Mouse (Mus musculus) gastrocnemius, postnatal 25 days (tissue): ENCODE results near the gene Mlst8. TPM values are rescaled to one million over a fixed set of nuclear protein-coding genes. Genes with fewer than 3 reads are reported as not detected.
A peak's percentile ranks its signal among the peaks of the same experiment; 100 is the strongest.
"Not testable (repeated sequence)": the region's sequence is repeated elsewhere in the genome, so short reads cannot be mapped to it uniquely, and the experiment has no call there.

Source experiments
- DNase-seq: peaks from one replicate; pipeline ENCODE4 v3.0.0; 2022
- total RNA-seq, 2 experiments: library from RNA; stranded (reverse); gene quantifications; 1 replicate in 1 of 2; 2 replicates in 1 of 2; pipeline ENCODE4 v1.2.3; 2021

Mlst8 gene
- total RNA-seq, 2 experiments from 2014 or later: 10.5 to 11.7 TPM

- no peak for DNase-seq
Measured at GRCm38 (mm10) chr17:24469336-24469909, 9.5 kb downstream of the Mlst8 start.

- DNase-seq: no peak
Measured at GRCm38 (mm10) chr17:24468636-24469246, 10.1 kb downstream of the Mlst8 start.

- no peak for DNase-seq
Measured at GRCm38 (mm10) chr17:24463374-24464133, 15.3 kb downstream of the Mlst8 start.

GRCm38 (mm10) chr17:24462932-24463331 lies 15.9 kb downstream of the Mlst8 start:
- no peak for DNase-seq

GRCm38 (mm10) chr17:24461580-24461979 lies 17.3 kb downstream of the Mlst8 start:
- no peak for DNase-seq

- not testable (repeated sequence) for DNase-seq
Measured at GRCm38 (mm10) chr17:24455523-24456206, 23.2 kb downstream of the Mlst8 start.

- peak; percentile 99 for DNase-seq
Measured at GRCm38 (mm10) chr17:24454756-24455522, 23.9 kb downstream of the Mlst8 start.

DNA sequence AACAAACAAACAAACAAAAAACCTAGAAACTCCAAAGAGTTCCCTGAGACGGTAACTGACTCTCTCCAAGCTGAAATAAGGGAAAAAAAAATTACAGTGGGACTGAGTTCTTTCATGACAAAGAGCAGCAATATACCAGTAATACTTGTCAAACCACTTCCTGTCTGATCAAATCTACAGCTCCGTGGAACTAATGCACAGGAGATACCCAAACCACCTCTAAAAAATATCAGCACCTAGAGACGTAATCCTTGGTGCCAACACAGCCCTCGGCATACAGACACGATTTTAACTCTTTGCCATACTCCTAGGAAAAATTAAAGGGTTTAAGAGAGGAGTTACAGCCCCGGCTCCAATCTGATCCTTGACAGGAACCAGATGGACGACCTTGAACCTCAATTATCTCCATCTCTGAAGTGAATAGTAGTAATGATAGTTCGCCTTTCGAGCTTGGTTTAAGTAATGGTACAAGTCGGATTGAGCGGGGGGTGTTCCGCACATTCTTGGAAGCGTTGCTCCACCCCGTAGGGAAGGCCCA lies 24.6 kb downstream of the Mlst8 start:
- no peak for DNase-seq

- no peak for DNase-seq
Measured at GRCm38 (mm10) chr17:24453372-24453771, 25.5 kb downstream of the Mlst8 start.

GRCm38 (mm10) chr17:24451220-24451619 lies 27.7 kb downstream of the Mlst8 start:
- no peak for DNase-seq

- DNase-seq: no peak
Measured at GRCm38 (mm10) chr17:24449507-24449906, 29.4 kb downstream of the Mlst8 start.

DNA sequence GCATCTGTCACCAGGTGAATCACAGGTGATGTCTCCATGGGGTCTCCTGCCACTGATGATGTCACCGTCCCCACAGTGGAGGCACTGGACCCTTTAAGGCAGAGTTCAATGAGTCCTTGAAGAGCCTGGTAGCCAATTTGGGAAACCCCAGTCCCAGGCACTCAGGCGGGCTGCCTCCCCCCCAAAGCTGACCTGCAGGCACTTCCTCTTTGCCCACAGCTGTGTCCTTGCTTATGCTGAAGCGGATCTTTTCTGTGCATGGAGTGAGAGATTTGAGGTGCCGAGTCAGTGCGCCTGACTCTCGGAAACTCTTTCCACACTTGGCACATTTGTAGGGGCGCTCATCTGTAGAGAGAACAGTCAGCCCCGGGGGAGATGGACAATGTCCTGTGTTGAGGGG lies 32.3 kb downstream of the Mlst8 start:
- no peak for DNase-seq

- no peak for DNase-seq
Measured at GRCm38 (mm10) chr17:24443409-24443808, 35.5 kb downstream of the Mlst8 start.

GRCm38 (mm10) chr17:24442632-24443155 lies 36.2 kb downstream of the Mlst8 start, which contains the start of gene Dnase1l2:
TSS of gene Dnase1l2 (minus strand) at chr17:24443105.
- no peak for DNase-seq

- no peak for DNase-seq
Measured at GRCm38 (mm10) chr17:24442107-24442506, 36.8 kb downstream of the Mlst8 start.

DNA sequence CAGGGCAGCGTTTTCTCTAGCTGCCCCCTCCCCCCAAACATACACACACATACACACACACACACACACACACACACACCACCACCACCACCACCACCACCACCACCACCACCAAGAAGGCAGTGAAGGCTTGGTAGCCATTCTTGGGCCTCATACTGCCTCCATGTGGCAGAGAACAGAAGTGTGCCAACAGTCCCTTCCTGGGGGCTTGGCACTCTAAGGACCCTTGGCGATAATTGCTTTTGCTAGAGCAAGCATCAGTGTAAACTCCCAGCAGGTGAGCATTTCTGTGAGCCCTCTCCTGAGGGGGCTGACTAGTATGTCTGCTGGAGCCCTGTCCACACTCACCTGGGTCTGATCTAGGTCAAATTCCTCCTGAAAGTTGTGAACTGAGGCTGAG lies 37.7 kb downstream of the Mlst8 start:
- no peak for DNase-seq

GRCm38 (mm10) chr17:24440377-24440776 lies 38.5 kb downstream of the Mlst8 start:
- no peak for DNase-seq

DNA sequence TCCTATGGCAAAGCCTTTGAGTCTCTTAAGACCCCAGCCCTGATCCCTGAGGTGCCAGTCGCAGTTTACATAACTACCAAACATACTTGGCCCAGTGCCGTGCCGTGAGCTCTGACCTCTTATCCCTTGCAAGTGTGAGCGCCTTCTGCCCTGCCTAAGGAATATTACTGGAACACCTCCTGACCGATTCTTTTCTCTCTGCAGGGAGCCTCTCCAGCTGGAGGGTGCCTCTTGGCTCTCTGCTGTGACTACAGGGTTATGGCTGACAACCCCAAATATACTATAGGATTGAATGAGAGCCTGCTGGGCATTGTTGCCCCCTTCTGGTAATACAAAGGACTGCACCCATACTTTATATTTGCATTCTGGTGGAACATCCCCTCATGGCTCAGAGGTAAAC lies 41.9 kb downstream of the Mlst8 start:
- DNase-seq: no peak

DNA sequence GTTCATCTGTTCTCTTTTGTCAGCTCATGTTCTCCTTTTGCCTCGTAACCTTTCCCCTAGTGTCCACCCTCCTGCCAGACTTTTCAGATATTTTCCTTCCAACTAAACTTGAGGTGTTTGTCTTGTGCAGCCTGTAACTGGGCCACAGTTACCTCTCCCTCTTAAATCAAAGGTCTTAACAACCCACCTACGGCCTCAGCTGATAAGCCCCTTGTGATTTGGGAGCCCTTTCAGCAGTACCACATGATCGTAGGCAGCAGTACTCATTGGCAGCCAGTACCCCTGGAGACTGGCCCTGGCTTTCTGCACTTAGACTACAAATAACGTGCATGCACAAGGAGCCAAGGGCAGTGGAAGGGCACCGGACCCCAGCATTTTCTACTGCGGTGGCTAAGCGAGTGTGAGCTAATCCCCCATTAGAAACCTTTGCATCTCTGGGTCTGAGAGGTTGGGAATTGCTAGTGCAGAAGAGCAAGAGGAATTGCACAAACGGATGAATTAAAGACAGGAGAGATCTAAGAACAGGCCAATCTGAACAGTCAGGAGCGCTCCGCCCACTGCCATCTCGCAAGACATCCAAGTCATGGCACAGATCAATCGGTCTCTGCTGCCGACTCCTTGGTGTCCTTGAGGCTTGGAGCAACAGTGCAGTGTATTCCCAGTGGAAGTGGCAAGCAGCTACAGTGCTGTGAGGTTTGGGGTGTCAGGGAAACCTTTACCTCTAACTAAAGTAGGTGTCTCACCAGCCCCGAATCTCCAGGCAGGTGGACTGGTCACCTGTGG lies 49.5 kb downstream of the Mlst8 start:
- peak; percentile 55 for DNase-seq

- no peak for DNase-seq
Measured at GRCm38 (mm10) chr17:24427170-24427557, 51.7 kb downstream of the Mlst8 start.
